In the genomic region with DNA sequence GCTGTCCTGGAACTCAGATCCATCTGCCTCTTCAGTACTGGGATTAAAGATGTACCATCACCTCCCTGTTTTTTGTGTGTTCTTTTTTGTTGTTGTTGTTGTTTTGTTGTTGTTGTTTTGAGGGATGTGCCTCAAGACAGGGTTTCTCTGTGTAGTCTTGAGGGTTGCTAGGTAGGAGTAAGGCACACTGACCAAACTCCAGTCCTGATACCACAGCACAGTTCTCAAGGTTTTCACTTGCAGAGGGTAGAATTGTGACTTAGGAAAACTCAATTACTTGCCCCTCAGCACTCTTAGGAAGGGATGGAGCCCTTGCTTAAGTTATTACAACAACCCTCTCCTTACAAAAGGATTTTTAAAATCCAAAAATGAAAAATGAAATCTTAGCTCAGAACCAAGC, we compare ENCODE assay signal across 9 mouse cellular contexts. TPM values are rescaled to one million over a fixed set of nuclear protein-coding genes. Genes with fewer than 3 reads are reported as not detected.
DNase-seq lines count a peak whose midpoint lies in the region; ATAC-seq lines count a peak whose summit lies in the region.
"Had no signal": no experiment of that assay in that cellular context is flagged by ENCODE, and none has a peak within 500 bp of the region (broad histone marks: within the 10 kb centered on the region; RNA-seq: fewer than 3 reads in every experiment).

No protein-coding gene starts in this region.

- peak overlapping the region; percentile 83 for H3K27ac ChIP-seq in heart, embryonic 15.5 days
- peak overlapping the region; percentile 29 for H3K27ac ChIP-seq in brown adipose tissue, adult 24 weeks (replicated peaks; ENCODE audit: low read depth, low read length)
- no peak overlapping the region for H3K27ac ChIP-seq in hindbrain, embryonic 14.5 days
- H3K27ac ChIP-seq in midbrain, embryonic 12.5 days (replicated peaks): peak overlapping the region; percentile 46; the same call in 1 of the 2 replicates

- peak overlapping the region; percentile 55 for H3K4me3 ChIP-seq in heart, embryonic 15.5 days
- H3K4me3 ChIP-seq in brown adipose tissue, adult 24 weeks (ENCODE audit: insufficient read depth, low read depth, low read length): no peak overlapping the region
- H3K4me3 ChIP-seq in hindbrain, embryonic 14.5 days (replicated peaks; ENCODE audit: low read length): peak overlapping the region; percentile 37; the same call in 1 of the 2 replicates
- no peak overlapping the region for H3K4me3 ChIP-seq in midbrain, embryonic 12.5 days

- ATAC-seq in heart, embryonic 15.5 days (replicated peaks; ENCODE audit: insufficient number of reproducible peaks, insufficient read depth, low FRiP score, low read depth): no peak
- no peak for ATAC-seq in hindbrain, embryonic 14.5 days (ENCODE audit: low FRiP score)
- peak; percentile 47; the same call in 1 of the 2 replicates for ATAC-seq in midbrain, embryonic 12.5 days (ENCODE audit: low FRiP score, low read depth)

- H3K4me2 ChIP-seq in heart, embryonic 15.5 days: peak overlapping the region; percentile 82
- H3K4me2 ChIP-seq in hindbrain, embryonic 14.5 days (replicated peaks): peak overlapping the region; percentile 52
- peak overlapping the region; percentile 57 for H3K4me2 ChIP-seq in midbrain, embryonic 12.5 days (replicated peaks)

- H3K36me3 ChIP-seq in heart, embryonic 15.5 days: peaks cover 29% of the 10 kb centered on the region
- peaks cover 41% of the 10 kb centered on the region for H3K36me3 ChIP-seq in hindbrain, embryonic 14.5 days (replicated peaks; ENCODE audit: control insufficient read depth, insufficient read depth)
- H3K36me3 ChIP-seq in midbrain, embryonic 12.5 days: peaks cover 21% of the 10 kb centered on the region

- H3K9ac ChIP-seq in heart, embryonic 15.5 days: peak overlapping the region; percentile 33; the same call in 1 of the 2 replicates
- no peak overlapping the region for H3K9ac ChIP-seq in hindbrain, embryonic 14.5 days
- no peak overlapping the region for H3K9ac ChIP-seq in midbrain, embryonic 12.5 days (replicated peaks)

- no peaks in the 10 kb centered on the region for H3K27me3 ChIP-seq in heart, embryonic 15.5 days
- H3K27me3 ChIP-seq in hindbrain, embryonic 14.5 days (ENCODE audit: control insufficient read depth, insufficient read depth, low read length): no peaks in the 10 kb centered on the region
- no peaks in the 10 kb centered on the region for H3K27me3 ChIP-seq in midbrain, embryonic 12.5 days

- H3K9me3 ChIP-seq in heart, embryonic 15.5 days (replicated peaks): no peaks in the 10 kb centered on the region
- no peaks in the 10 kb centered on the region for H3K9me3 ChIP-seq in hindbrain, embryonic 14.5 days (ENCODE audit: control insufficient read depth, low read length)
- no peaks in the 10 kb centered on the region for H3K9me3 ChIP-seq in midbrain, embryonic 12.5 days

- peaks cover 19% of the 10 kb centered on the region for H3K4me1 ChIP-seq in heart, embryonic 15.5 days (replicated peaks)
- H3K4me1 ChIP-seq in brown adipose tissue, adult 24 weeks (ENCODE audit: control insufficient read depth, insufficient read depth, insufficient read length, low read length): no peaks in the 10 kb centered on the region
- no peaks in the 10 kb centered on the region; the same call in none of the 2 replicates for H3K4me1 ChIP-seq in hindbrain, embryonic 14.5 days (replicated peaks; ENCODE audit: control insufficient read depth, insufficient read depth, low read length)
- peaks cover 12% of the 10 kb centered on the region for H3K4me1 ChIP-seq in midbrain, embryonic 12.5 days

- DNase-seq in heart, adult 18-20 months: no peak
- DNase-seq in hindbrain, embryonic 14.5 days (ENCODE audit: low spot score): no peak
- no peak for DNase-seq in right cerebral cortex, postnatal 4 days
- DNase-seq in spleen, postnatal 14 days (ENCODE audit: low spot score in 2 of 2): no peak
- DNase-seq in spleen, postnatal 10 days (ENCODE audit: low spot score in 2 of 2): no peak

RNA-seq across cellular contexts. Expression of a gene that starts 22.2 kb away (rescaled TPM):
- 14.4 and 18.0 TPM in 2 replicates for polyA plus RNA-seq in heart, embryonic 15.5 days (2015; fragmentation: Nextera tagmentation; extraction: Ambion mirVana)
- 1 to 10 TPM; 3.7 to 5.2 TPM for total RNA-seq in heart, adult 18-20 months (2021)
- polyA plus RNA-seq in brown adipose tissue, adult 24 weeks (2012; ENCODE audit: insufficient read depth, insufficient read length, missing spikeins): 3.3 and 4.4 TPM in 2 replicates
- polyA plus RNA-seq in hindbrain, embryonic 14.5 days (2014; fragmentation: Nextera tagmentation; extraction: Ambion mirVana): 8.4 and 10.5 TPM in 2 replicates
- polyA plus RNA-seq in midbrain, embryonic 12.5 days (2016; fragmentation: Nextera tagmentation; extraction: Ambion mirVana): 30.7 and 32.5 TPM in 2 replicates

RNA-seq across cellular contexts. Expression of a gene that starts 30.1 kb away (rescaled TPM):
- 0.19 and 0.58 TPM in 2 replicates for polyA plus RNA-seq in heart, embryonic 15.5 days (2015; fragmentation: Nextera tagmentation; extraction: Ambion mirVana)
- total RNA-seq in heart, adult 18-20 months (2021): not detected
- polyA plus RNA-seq in brown adipose tissue, adult 24 weeks (2012; ENCODE audit: insufficient read depth, insufficient read length, missing spikeins): 0.91 TPM in 1 of 2 replicates, not detected in the other
- 0.20 and 0.51 TPM in 2 replicates for polyA plus RNA-seq in hindbrain, embryonic 14.5 days (2014; fragmentation: Nextera tagmentation; extraction: Ambion mirVana)
- 0.47 and 0.51 TPM in 2 replicates for polyA plus RNA-seq in midbrain, embryonic 12.5 days (2016; fragmentation: Nextera tagmentation; extraction: Ambion mirVana)
- polyA plus RNA-seq: limb, embryonic 11.5 days had no signal

Comparison
In these comparisons a context has a peak if more than half of its experiments do, and no peak if none do; other contexts are left out.
1. H3K4me3 ChIP-seq: peak in heart, embryonic 15.5 days (single experiment) and hindbrain, embryonic 14.5 days (single experiment); none in brown adipose tissue, adult 24 weeks (single experiment) and midbrain, embryonic 12.5 days (single experiment).
2. Peak in every context shown above with its lines, with median percentiles within 50 percentile points of each other: H3K4me2 ChIP-seq.